Mouse (Mus musculus) liver, embryonic 12.5 days (tissue): ENCODE data around the gene Epas1. TPM values are rescaled to one million over a fixed set of nuclear protein-coding genes. Genes with fewer than 3 reads are reported as not detected.
A peak's percentile ranks its signal among the peaks of the same experiment; 100 is the strongest.

Experiments used
- ATAC-seq: fragments of 200-750 bp; cut with Nextera tagmentation; 2 replicates; pipeline ENCODE4 v1.8.0; 2017; ENCODE audit warnings: moderate number of reproducible peaks, mild to moderate bottlenecking, moderate library complexity
- H3K27ac ChIP-seq: fragments of 300-500 bp; sonication (generic); 2 replicates; pipeline ENCODE4 v1.5.1; 2016; ENCODE audit warnings: mild to moderate bottlenecking
- H3K27me3 ChIP-seq: fragments of 300-500 bp; sonication (generic); replicated peaks from 2 replicates; pipeline ENCODE4 v1.6.1; 2016; ENCODE audit warnings: mild to moderate bottlenecking, moderate library complexity
- H3K36me3 ChIP-seq: fragments of 300-500 bp; sonication (generic); 2 replicates; pipeline ENCODE4 v1.6.1; 2016; ENCODE audit warnings: mild to moderate bottlenecking, moderate library complexity
- H3K4me1 ChIP-seq: fragments of 300-500 bp; sonication (generic); 2 replicates; pipeline ENCODE4 v1.6.1; 2016
- H3K4me2 ChIP-seq: fragments of 300-500 bp; sonication (generic); 2 replicates; pipeline ENCODE4 v1.6.1; 2016; ENCODE audit warnings: mild to moderate bottlenecking, moderate library complexity
- H3K4me3 ChIP-seq: fragments of 300-500 bp; sonication (generic); 2 replicates; pipeline ENCODE4 v1.5.1; 2016; ENCODE audit warnings: mild to moderate bottlenecking, moderate library complexity
- H3K9ac ChIP-seq: fragments of 300-500 bp; sonication (generic); 2 replicates; pipeline ENCODE4 v1.6.1; 2016; ENCODE audit warnings: mild to moderate bottlenecking, moderate library complexity
- H3K9me3 ChIP-seq: fragments of 300-500 bp; sonication (generic); replicated peaks from 2 replicates; pipeline ENCODE4 v1.6.1; 2016; ENCODE audit warnings: mild to moderate bottlenecking, moderate library complexity
- WGBS: fragments of 180-500 bp; shearing (Covaris S2); methylation state at CpG from one replicate; pipeline ENCODE4 v1.1.7; 2016; ENCODE audit not compliant: insufficient replicate concordance; 5-methylcytosine and 5-hydroxymethylcytosine counted together
- polyA plus RNA-seq: library from polyadenylated mRNA; unstranded; fragments of >200 nt; fragmentation: Nextera tagmentation; extraction: Ambion mirVana; gene quantifications from 2 replicates; pipeline ENCODE4 v1.2.1, GENCODE M21; 2016

Gene Epas1
- polyA plus RNA-seq: 1.3 and 1.9 TPM in 2 replicates

- H3K27me3 ChIP-seq: peaks cover 87% of the 10 kb centered on the region
- peak within 1 kb of the TSS; percentile 57 for H3K4me3 ChIP-seq
- H3K4me2 ChIP-seq: peak within 1 kb of the TSS; percentile 78
- H3K27ac ChIP-seq: no peak within 1 kb of the TSS
- 0% methylated on average over 48 of the region's 60 CpGs for WGBS
- H3K36me3 ChIP-seq: no peaks in the 10 kb centered on the region
- peak within 1 kb of the TSS; percentile 39 for H3K9ac ChIP-seq
- H3K4me1 ChIP-seq: peaks cover 11% of the 10 kb centered on the region; the same call in 1 of the 2 replicates
- ATAC-seq: peak; percentile 90
- H3K9me3 ChIP-seq: no peaks in the 10 kb centered on the region
These were observed at the start of gene Epas1 for GRCm38 (mm10) chr17:86753130-86753821. Epas1 (plus strand) TSS chr17:86753700.

DNA sequence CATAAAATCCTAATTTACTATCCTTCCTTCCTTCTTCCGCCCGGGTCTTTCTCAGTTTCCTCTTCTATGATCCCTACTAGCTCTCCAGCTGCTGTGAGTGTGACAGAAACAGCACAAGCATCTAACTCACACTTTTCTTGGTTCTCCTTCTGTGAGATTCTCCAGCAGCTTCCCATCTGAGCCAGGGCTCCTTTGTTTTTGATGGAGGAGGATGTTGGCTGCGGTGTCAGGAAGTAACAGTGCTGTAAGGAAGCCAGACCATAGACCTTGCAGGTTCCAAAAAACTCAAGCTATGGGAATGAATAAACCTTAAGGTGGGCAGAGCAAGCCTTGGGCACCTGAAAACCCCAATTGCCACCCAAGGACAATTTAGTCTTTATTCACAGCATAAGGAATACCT is 48.3 kb upstream of the Epas1 start:
- no peak overlapping the region for H3K27ac ChIP-seq
- 50% methylated on average over 3 of the region's 3 CpGs for WGBS
- H3K4me1 ChIP-seq: no peaks in the 10 kb centered on the region
- H3K4me3 ChIP-seq: no peak overlapping the region
- no peaks in the 10 kb centered on the region for H3K9me3 ChIP-seq
- no peak for ATAC-seq
- H3K4me2 ChIP-seq: no peak overlapping the region
- H3K27me3 ChIP-seq: no peaks in the 10 kb centered on the region; the same call in 1 of the 2 replicates
- H3K36me3 ChIP-seq: no peaks in the 10 kb centered on the region
- no peak overlapping the region for H3K9ac ChIP-seq

- no peaks in the 10 kb centered on the region for H3K4me1 ChIP-seq
- no peaks in the 10 kb centered on the region for H3K9me3 ChIP-seq
- WGBS: 26% methylated on average over 1 of the region's 1 CpGs
- no peaks in the 10 kb centered on the region for H3K36me3 ChIP-seq
- H3K9ac ChIP-seq: no peak overlapping the region
- no peak overlapping the region for H3K4me2 ChIP-seq
- no peak for ATAC-seq
- no peak overlapping the region for H3K27ac ChIP-seq
- H3K4me3 ChIP-seq: no peak overlapping the region
- no peaks in the 10 kb centered on the region; the same call in 1 of the 2 replicates for H3K27me3 ChIP-seq
These were observed 47.0 kb upstream of the Epas1 start for GRCm38 (mm10) chr17:86706467-86706866.

- WGBS: 61% methylated on average over 8 of the region's 8 CpGs
- H3K27me3 ChIP-seq: no peaks in the 10 kb centered on the region; the same call in 1 of the 2 replicates
- H3K9ac ChIP-seq: no peak overlapping the region
- no peak overlapping the region for H3K27ac ChIP-seq
- H3K4me2 ChIP-seq: no peak overlapping the region
- no peak for ATAC-seq
- H3K36me3 ChIP-seq: no peaks in the 10 kb centered on the region
- H3K4me3 ChIP-seq: no peak overlapping the region
- H3K9me3 ChIP-seq: no peaks in the 10 kb centered on the region
- no peaks in the 10 kb centered on the region for H3K4me1 ChIP-seq
These were observed 43.7 kb upstream of the Epas1 start for GRCm38 (mm10) chr17:86709803-86710202.

DNA sequence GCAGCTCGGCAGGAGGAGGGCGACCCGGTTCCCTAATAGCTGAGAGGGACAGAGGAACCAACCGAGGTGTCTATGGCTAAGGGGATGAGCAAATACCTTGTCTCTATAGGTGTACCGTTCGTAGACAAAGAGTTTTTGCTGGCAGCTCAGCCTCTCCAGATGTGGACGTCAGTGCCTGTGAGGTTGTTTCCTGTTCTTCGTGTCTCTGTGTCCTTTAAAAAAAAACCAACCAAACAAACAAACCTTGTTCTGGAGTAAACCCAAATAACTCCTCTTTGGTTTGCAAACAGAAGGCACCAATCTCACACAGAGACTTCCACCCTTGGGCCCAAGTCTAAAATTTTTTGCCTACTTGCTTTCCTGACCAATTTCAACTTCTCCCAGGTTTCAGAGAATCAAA is 43.1 kb upstream of the Epas1 start:
- ATAC-seq: no peak

GRCm38 (mm10) chr17:86711949-86712348 is 41.6 kb upstream of the Epas1 start:
- WGBS: 33% methylated on average over 5 of the region's 5 CpGs
- no peaks in the 10 kb centered on the region for H3K9me3 ChIP-seq
- H3K4me3 ChIP-seq: no peak overlapping the region
- H3K27ac ChIP-seq: no peak overlapping the region
- H3K9ac ChIP-seq: no peak overlapping the region
- H3K4me2 ChIP-seq: no peak overlapping the region
- no peaks in the 10 kb centered on the region for H3K4me1 ChIP-seq
- no peaks in the 10 kb centered on the region; the same call in 1 of the 2 replicates for H3K27me3 ChIP-seq
- no peak for ATAC-seq
- H3K36me3 ChIP-seq: no peaks in the 10 kb centered on the region

More for the DNA sequence above, 43.1 kb upstream of the Epas1 start:
- Histone ChIP-seq H3K4me2 (no peak overlapping the region), H3K4me3 (no peak overlapping the region), H3K9me3 (no peaks in the 10 kb centered on the region), H3K9ac (no peak overlapping the region), H3K4me1 (no peaks in the 10 kb centered on the region), H3K36me3 (no peaks in the 10 kb centered on the region), H3K27ac (no peak overlapping the region), H3K27me3 (no peaks in the 10 kb centered on the region; the same call in 1 of the 2 replicates)
- WGBS: 52% methylated on average over 8 of the region's 8 CpGs

GRCm38 (mm10) chr17:86712601-86713000 is 40.9 kb upstream of the Epas1 start:
- no peak overlapping the region for H3K4me2 ChIP-seq
- no peaks in the 10 kb centered on the region for H3K4me1 ChIP-seq
- ATAC-seq: no peak
- 84% methylated on average over 8 of the region's 8 CpGs for WGBS
- H3K36me3 ChIP-seq: no peaks in the 10 kb centered on the region
- H3K27me3 ChIP-seq: no peaks in the 10 kb centered on the region; the same call in 1 of the 2 replicates
- no peak overlapping the region for H3K27ac ChIP-seq
- no peak overlapping the region for H3K9ac ChIP-seq
- no peaks in the 10 kb centered on the region for H3K9me3 ChIP-seq
- no peak overlapping the region for H3K4me3 ChIP-seq

GRCm38 (mm10) chr17:86713591-86713990 is 39.9 kb upstream of the Epas1 start:
- Histone ChIP-seq H3K9me3 (no peaks in the 10 kb centered on the region), H3K9ac (no peak overlapping the region), H3K4me1 (no peaks in the 10 kb centered on the region), H3K27ac (no peak overlapping the region), H3K36me3 (no peaks in the 10 kb centered on the region), H3K4me3 (no peak overlapping the region), H3K27me3 (no peaks in the 10 kb centered on the region), H3K4me2 (no peak overlapping the region)
- ATAC-seq: no peak
- WGBS: 13% methylated on average over 8 of the region's 8 CpGs

- Histone ChIP-seq H3K36me3 (no peaks in the 10 kb centered on the region), H3K9me3 (no peaks in the 10 kb centered on the region), H3K4me3 (no peak overlapping the region), H3K27ac (no peak overlapping the region), H3K4me1 (0 out of 2 replicates have a peak, but pooled peaks cover 4% of the 10 kb centered on the region), H3K27me3 (no peaks in the 10 kb centered on the region), H3K4me2 (no peak overlapping the region), H3K9ac (no peak overlapping the region)
- 55% methylated on average over 8 of the region's 8 CpGs for WGBS
- no peak for ATAC-seq
These were observed 28.6 kb upstream of the Epas1 start for GRCm38 (mm10) chr17:86724786-86725415.

DNA sequence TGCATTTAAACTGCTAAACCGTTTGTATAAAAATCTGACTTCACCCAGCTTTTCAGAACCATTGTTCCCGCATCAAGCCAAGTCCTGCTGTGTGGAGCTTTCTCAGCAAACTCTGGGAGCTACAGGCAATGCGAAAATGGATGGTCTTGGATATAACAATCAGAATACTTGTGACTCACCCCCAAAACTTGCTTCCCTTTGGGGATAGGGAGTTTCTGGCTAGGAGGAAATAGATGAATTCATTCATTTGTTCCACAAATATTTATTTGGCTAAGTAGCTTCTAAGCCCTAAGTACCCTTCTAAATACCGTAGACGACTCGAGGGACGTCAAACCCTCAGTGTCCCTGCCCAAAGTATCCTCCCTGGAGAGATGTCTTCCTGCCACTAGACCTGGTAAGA is 27.0 kb upstream of the Epas1 start:
- no peak overlapping the region for H3K9ac ChIP-seq
- H3K36me3 ChIP-seq: no peaks in the 10 kb centered on the region
- H3K4me3 ChIP-seq: no peak overlapping the region
- 82% methylated on average over 7 of the region's 7 CpGs for WGBS
- ATAC-seq: no peak
- no peaks in the 10 kb centered on the region for H3K27me3 ChIP-seq
- H3K4me1 ChIP-seq: peaks cover 12% of the 10 kb centered on the region
- no peak overlapping the region for H3K27ac ChIP-seq
- H3K9me3 ChIP-seq: no peaks in the 10 kb centered on the region
- no peak overlapping the region for H3K4me2 ChIP-seq

- ATAC-seq: no peak
- H3K9me3 ChIP-seq: no peaks in the 10 kb centered on the region
- H3K4me1 ChIP-seq: peaks cover 17% of the 10 kb centered on the region
- no peak overlapping the region for H3K4me2 ChIP-seq
- H3K36me3 ChIP-seq: no peaks in the 10 kb centered on the region
- 67% methylated on average over 7 of the region's 7 CpGs for WGBS
- no peak overlapping the region for H3K4me3 ChIP-seq
- H3K9ac ChIP-seq: no peak overlapping the region
- no peaks in the 10 kb centered on the region for H3K27me3 ChIP-seq
- no peak overlapping the region for H3K27ac ChIP-seq
These were observed 26.5 kb upstream of the Epas1 start for GRCm38 (mm10) chr17:86727031-86727430.

GRCm38 (mm10) chr17:86731273-86731672 is 22.2 kb upstream of the Epas1 start:
- Histone ChIP-seq H3K4me2 (no peak overlapping the region), H3K4me3 (no peak overlapping the region), H3K36me3 (no peaks in the 10 kb centered on the region), H3K27ac (no peak overlapping the region), H3K9ac (no peak overlapping the region), H3K9me3 (no peaks in the 10 kb centered on the region), H3K27me3 (no peaks in the 10 kb centered on the region), H3K4me1 (peaks cover 20% of the 10 kb centered on the region)
- WGBS: 43% methylated on average over 6 of the region's 6 CpGs
- no peak; the same call in 1 of the 2 replicates for ATAC-seq
